Mouse (Mus musculus): ENCODE data around the gene Srms.

GRCm38 (mm10) chr2:181160821-181161220 lies 52.2 kb downstream of the Srms start:
- TF ChIP-seq CTCF (IDR thresholded peaks at IDR 0.05; ENCODE audit: borderline replicate concordance, insufficient read depth, low read length) = no peak
- TF ChIP-seq POLR2A (IDR thresholded peaks at IDR 0.05; ENCODE audit: low read depth, low read length) = no peak
